Mouse (Mus musculus) thymus, adult 2 months (tissue): ENCODE data around the gene Abhd16b.

Experiments used
- CTCF ChIP-seq: fragments of 200-500 bp; IDR thresholded peaks from 2 replicates; pipeline ENCODE4 v1.5.1; 2012; ENCODE audit warnings: mild to moderate bottlenecking, control low read depth, low read length, moderate library complexity, borderline replicate concordance; ENCODE audit not compliant: control insufficient read depth, poor library complexity, insufficient read depth; ENCODE audit errors: extremely low read depth
- POLR2A ChIP-seq: fragments of 200-500 bp; IDR thresholded peaks from 2 replicates; pipeline ENCODE4 v1.6.1; 2012; ENCODE audit warnings: mild to moderate bottlenecking, low read length, control low read depth, moderate library complexity; ENCODE audit not compliant: control insufficient read depth, poor library complexity, insufficient read depth; ENCODE audit errors: extremely low read depth

GRCm38 (mm10) chr2:181509191-181509590, 16.2 kb downstream of the Abhd16b start:
- TF ChIP-seq CTCF, result no peak
- no peak for TF ChIP-seq POLR2A
